Mouse (Mus musculus) right cerebral cortex, postnatal 10 days (tissue): ENCODE data around the gene Comt.

Experiments used
- DNase-seq, 2 experiments: peaks; one replicate each; pipeline ENCODE4 v3.0.0; 2021; ENCODE audit warnings: low spot score in 2 of 2

Gene Comt

GRCm38 (mm10) chr16:18433341-18433920 is 6.8 kb upstream of the Comt start:
- no peak for DNase-seq

GRCm38 (mm10) chr16:18430641-18431212 is 4.1 kb upstream of the Comt start:
- DNase-seq: no peak

DNA sequence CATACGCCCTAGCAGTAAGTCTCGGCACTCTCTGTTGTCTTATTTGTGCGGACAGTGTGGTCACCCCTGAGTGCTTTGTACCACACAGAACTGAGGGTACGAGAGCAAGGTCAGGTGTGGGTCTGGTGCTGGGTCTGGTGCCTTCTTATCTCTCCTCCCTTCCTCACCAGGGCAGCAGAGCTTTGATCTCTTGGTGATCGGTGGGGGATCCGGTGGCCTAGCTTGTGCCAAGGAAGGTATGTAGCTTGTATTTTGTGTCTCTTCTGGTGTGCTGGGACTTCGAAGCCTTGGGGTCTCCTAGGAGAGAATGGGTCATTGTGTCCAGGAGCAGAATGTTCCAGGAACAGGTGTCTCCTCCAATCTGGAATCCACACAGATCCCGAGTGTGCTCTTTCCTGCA is 3.0 kb upstream of the Comt start:
- no peak for DNase-seq

DNA sequence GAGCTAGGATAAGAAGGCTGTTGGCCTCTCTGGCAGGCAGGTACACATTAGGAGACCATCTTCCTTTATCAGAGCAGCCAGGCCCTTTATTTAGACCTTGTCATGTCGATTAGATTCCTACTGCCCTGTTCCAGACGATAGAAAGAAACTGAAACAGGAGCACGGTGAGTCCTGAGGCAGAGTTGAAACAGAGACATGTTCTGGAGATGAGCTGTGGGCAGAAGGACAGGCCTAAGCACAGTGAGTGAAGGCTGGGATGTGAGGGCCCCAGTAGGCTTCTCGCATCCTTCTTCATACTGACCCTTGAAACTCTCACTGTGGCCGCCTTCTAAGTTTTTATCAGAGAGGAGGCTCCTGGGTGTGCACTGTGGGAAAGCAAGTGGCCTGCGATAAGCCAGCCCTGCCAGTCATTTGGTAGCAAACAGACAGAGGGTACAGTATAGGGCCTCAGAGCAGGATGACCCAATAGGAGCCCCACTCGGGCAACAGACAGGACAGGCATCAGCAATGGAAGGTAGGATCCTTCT is 1.9 kb upstream of the Comt start:
- DNase-seq: no peak

- DNase-seq: no peak
Measured at GRCm38 (mm10) chr16:18428011-18428515, 1.4 kb upstream of the Comt start.

- peak; percentile 85 to 87 for DNase-seq
Measured at GRCm38 (mm10) chr16:18426215-18426791, 349 bp downstream of the Comt start, which contains the start of gene Txnrd2. Gene Txnrd2, plus strand, starts transcription at chr16:18426384.

DNA sequence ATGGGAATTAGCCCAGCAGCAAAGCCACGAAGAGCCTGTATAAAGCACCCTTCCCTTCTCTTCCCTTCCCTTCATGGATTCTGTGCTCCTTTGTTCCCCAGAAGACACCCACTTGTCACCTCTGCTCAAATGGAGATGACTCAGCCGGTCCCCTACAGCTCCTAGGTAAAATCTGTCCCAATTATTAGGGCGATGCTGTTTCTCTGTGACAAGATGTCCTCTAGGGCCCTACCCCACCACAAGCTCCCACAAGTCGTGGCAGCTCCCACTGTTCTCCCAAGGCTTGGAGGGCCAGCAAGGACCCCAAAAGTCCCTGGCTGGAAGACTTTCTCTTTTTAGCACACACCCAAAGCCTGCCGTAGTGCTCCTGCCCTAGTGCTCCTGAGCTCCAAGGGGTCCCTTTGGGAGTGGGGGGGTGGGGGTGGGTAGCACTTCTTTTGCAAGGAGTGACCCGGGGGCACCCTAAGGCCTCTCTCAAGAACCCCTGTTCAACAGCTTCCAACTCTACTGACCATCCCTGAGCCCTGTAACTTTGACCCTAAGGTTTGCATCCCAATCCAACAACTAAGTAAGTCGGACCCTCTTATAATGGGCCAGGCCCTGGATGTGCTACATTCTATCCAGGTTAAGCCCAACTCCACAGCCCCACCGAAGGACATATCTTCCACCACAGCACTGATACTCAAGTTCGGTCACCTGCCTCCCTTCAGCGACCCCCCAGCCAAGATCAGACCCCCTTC is 1.0 kb downstream of the Comt start:
- DNase-seq: peak in 1 of 2 experiments; percentile 25

DNA sequence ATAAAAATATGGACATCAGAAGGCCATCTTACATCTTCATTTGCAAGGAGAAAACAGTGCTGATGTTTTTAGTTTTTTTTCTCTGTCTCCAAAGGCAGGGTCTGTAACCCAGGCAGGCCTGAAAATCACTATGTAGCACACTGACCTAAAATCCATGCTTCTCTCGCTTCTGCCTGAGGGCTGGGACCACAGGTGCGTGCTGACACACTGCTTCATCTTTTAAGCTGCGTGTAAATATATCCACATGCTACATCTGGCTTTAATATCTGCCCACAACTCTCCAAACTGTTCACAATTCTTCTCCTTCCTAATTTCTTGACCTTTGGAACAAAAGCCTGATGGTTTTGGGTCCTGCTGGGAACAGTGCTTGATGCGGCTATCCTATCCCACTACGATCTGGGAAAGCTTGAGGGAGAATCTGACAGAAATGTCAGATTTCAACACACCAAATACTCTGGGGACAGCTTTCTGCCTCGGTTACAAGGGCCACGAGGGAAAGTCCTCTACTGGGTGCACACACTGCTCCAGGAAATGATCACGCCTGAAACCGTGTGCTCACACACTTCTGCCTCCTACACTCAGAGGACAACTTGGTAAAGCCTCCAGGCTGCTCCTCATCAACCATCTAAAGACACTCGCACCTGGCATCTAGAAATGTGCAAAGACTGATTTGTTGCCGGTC is 2.1 kb downstream of the Comt start:
- DNase-seq: no peak

- DNase-seq: no peak
Measured at GRCm38 (mm10) chr16:18423915-18424265, 2.8 kb downstream of the Comt start.

GRCm38 (mm10) chr16:18423203-18423914 is 3.3 kb downstream of the Comt start:
- DNase-seq: no peak

DNA sequence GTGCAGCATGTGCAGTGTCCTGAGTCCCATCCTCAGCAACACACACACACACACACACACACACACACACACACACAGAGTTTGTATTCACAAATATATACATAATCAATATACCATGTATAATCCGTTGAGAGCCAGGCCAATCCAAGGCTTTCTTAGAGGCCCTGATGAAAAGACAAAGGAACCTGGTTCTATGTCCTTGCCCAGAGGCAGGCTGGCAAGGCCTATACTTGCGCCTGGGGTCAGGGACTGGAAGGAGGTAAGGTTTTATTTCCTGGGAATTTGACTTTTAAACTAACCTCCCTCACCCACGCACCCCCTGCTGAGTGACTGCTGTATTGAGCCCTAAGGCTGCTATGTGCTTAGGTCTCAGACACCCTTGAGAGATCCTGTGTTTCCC is 6.1 kb downstream of the Comt start:
- DNase-seq: no peak

DNA sequence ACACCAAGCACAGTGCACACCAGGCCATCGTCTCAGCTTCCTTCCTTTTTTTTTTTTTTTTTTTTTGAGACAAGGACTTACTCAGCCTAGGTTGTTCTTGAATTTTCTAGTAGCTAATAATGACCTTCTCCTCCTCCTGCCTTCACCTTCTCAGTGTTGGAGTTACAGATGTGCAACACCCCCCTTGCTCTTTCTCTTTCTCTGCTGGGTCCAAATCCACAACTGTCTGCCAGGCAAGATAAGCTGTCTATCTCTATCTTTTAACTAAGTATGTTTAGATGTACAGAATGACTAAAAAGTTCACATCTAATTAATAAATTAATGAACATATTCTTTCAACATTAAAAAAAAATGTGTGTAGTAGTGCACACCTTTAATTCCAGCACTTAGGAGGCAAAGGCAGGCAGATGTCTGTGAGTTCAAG is 7.0 kb downstream of the Comt start:
- DNase-seq: no peak

- DNase-seq: no peak
Measured at GRCm38 (mm10) chr16:18418756-18419602, 7.7 kb downstream of the Comt start.

- no peak for DNase-seq
Measured at GRCm38 (mm10) chr16:18417491-18417890, 9.2 kb downstream of the Comt start.

GRCm38 (mm10) chr16:18416837-18417236 is 9.8 kb downstream of the Comt start:
- DNase-seq: no peak

GRCm38 (mm10) chr16:18416094-18416761 is 10.4 kb downstream of the Comt start:
- DNase-seq: no peak

- no peak for DNase-seq
Measured at GRCm38 (mm10) chr16:18413032-18413816, 13.4 kb downstream of the Comt start.

- peak in 1 of 2 experiments; percentile 63 for DNase-seq
Measured at GRCm38 (mm10) chr16:18411802-18412476, 14.7 kb downstream of the Comt start.
